ENCODE assay signal across 25 mouse cellular contexts in the genomic region with DNA sequence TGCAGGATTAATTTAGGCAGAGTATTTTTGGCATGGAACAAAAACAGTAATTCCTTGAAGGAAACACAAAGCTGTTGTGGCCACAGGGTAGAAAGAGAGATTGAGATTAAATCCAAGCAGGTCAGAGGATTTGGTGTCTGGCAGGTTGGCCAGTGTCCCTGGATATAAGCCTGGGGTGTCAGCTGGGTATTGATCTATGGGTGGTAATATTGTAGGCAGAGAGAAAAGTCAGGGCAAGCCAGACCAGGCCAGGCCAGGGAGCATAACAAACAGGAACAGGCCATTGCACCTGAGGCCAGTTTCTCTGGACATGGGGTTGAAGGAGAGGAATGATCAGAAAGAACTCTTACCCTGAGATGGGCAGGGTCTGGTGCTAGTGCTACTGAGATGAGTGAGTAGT.
A peak's percentile ranks its signal among the peaks of the same experiment; 100 is the strongest.
DNase-seq lines count a peak whose midpoint lies in the region; ATAC-seq and TF ChIP-seq lines count a peak whose summit lies in the region.
"Had no signal": no experiment of that assay in that cellular context is flagged by ENCODE, and none has a peak within 500 bp of the region (broad histone marks: within the 10 kb centered on the region; RNA-seq: fewer than 3 reads in every experiment).

No protein-coding gene starts in this region.

- no peak overlapping the region for H3K4me3 ChIP-seq in spleen, adult 2 months (ENCODE audit: extremely low read depth, insufficient read depth, insufficient read length)
- no peak overlapping the region for H3K4me3 ChIP-seq in liver, postnatal 0 days (ENCODE audit: low read depth, low read length)
- H3K4me3 ChIP-seq: forebrain, embryonic 13.5 days; heart, embryonic 12.5 days; hindbrain, embryonic 10.5 days; layer of hippocampus, adult 2 months; limb, embryonic 13.5 days; midbrain, embryonic 13.5 days had no signal

- peaks cover 15% of the 10 kb centered on the region for H3K4me1 ChIP-seq in spleen, adult 2 months (ENCODE audit: control insufficient read depth, insufficient read depth, insufficient read length)
- H3K4me1 ChIP-seq in liver, postnatal 0 days (ENCODE audit: insufficient read depth), result peaks cover 46% of the 10 kb centered on the region
- H3K4me1 ChIP-seq: forebrain, embryonic 13.5 days had no signal

- no peak for TF ChIP-seq EP300 in liver, postnatal 0 days (IDR thresholded peaks at IDR 0.05; ENCODE audit: low read depth)

- peak; percentile 84 for DNase-seq in heart, adult 11 months
- no peak for DNase-seq in heart, postnatal 14 days
- no peak for DNase-seq in spleen, adult 2 months (ENCODE audit: low read depth in 1 of 2, low spot score in 2 of 2)
- no peak for DNase-seq in spleen, postnatal 10 days (ENCODE audit: low spot score in 2 of 2)
- DNase-seq in liver, postnatal 0 days, result peak; percentile 44
- no peak for DNase-seq in testis, postnatal 14 days (ENCODE audit: low spot score)
- DNase-seq in embryo, embryonic 10 days (ENCODE audit: low spot score), result no peak
- DNase-seq: adrenal gland, adult 8-10 months; cerebellum, adult 11-12 months; cerebellum, adult 9-11 months; gastrocnemius, postnatal 14 days; kidney, adult 2 months; kidney, postnatal 36 days; lung, adult 18-20 months; lung, postnatal 4 days; right cerebral cortex, postnatal 14 days; thymus, adult 18-20 months had no signal

- peak; percentile 52 for ATAC-seq in liver, postnatal 0 days
- ATAC-seq: forebrain, embryonic 13.5 days; hindbrain, embryonic 16.5 days; lung, postnatal 0 days; midbrain, embryonic 13.5 days had no signal

- no peak overlapping the region; the same call in 1 of the 2 replicates for H3K9ac ChIP-seq in liver, postnatal 0 days (replicated peaks)
- H3K9ac ChIP-seq: forebrain, embryonic 13.5 days; heart, embryonic 12.5 days; limb, embryonic 13.5 days; midbrain, embryonic 13.5 days had no signal

- TF ChIP-seq POLR2A in spleen, adult 2 months (IDR thresholded peaks at IDR 0.05; ENCODE audit: low read depth, low read length), result no peak

- 0 out of 2 replicates have a peak overlapping the region, but pooled peaks have one; percentile 39 for H3K27ac ChIP-seq in spleen, adult 2 months (ENCODE audit: insufficient read depth, low read length)
- peak overlapping the region; percentile 82 for H3K27ac ChIP-seq in liver, postnatal 0 days (ENCODE audit: low read depth)
- H3K27ac ChIP-seq: forebrain, embryonic 13.5 days; hindbrain, embryonic 10.5 days; layer of hippocampus, adult 2 months; limb, embryonic 13.5 days; midbrain, embryonic 13.5 days had no signal

- H3K9me3 ChIP-seq in liver, postnatal 0 days (ENCODE audit: low read length), result no peaks in the 10 kb centered on the region
- H3K9me3 ChIP-seq: forebrain, embryonic 13.5 days; heart, embryonic 12.5 days; hindbrain, embryonic 10.5 days; limb, embryonic 13.5 days; midbrain, embryonic 13.5 days had no signal

- H3K36me3 ChIP-seq in spleen, adult 2 months (ENCODE audit: control insufficient read depth, insufficient read depth, low read length), result no peaks in the 10 kb centered on the region
- H3K36me3 ChIP-seq in liver, postnatal 0 days (replicated peaks; ENCODE audit: insufficient read depth, low read length), result no peaks in the 10 kb centered on the region
- H3K36me3 ChIP-seq: heart, embryonic 12.5 days; hindbrain, embryonic 10.5 days; limb, embryonic 13.5 days; midbrain, embryonic 13.5 days had no signal

- no peak for TF ChIP-seq CTCF in spleen, adult 2 months (IDR thresholded peaks at IDR 0.05; ENCODE audit: extremely low read depth, insufficient read depth, insufficient read length, insufficient replicate concordance)
- TF ChIP-seq CTCF in liver, postnatal 0 days (IDR thresholded peaks at IDR 0.05; ENCODE audit: low read depth), result no peak

- no peak overlapping the region for H3K4me2 ChIP-seq in liver, postnatal 0 days (ENCODE audit: low read depth, low read length)
- H3K4me2 ChIP-seq: forebrain, embryonic 13.5 days; limb, embryonic 13.5 days; midbrain, embryonic 13.5 days had no signal

- intact Hi-C loops in heart, postnatal 14 days (cut with DNase I), result no loop called here

- no peaks in the 10 kb centered on the region for H3K27me3 ChIP-seq in spleen, adult 2 months (ENCODE audit: control insufficient read depth, insufficient read depth, low read length)
- no peaks in the 10 kb centered on the region for H3K27me3 ChIP-seq in liver, postnatal 0 days (ENCODE audit: insufficient read depth, low read length)
- H3K27me3 ChIP-seq: forebrain, embryonic 13.5 days; heart, embryonic 12.5 days; limb, embryonic 13.5 days; midbrain, embryonic 13.5 days had no signal

Comparison
In these comparisons a context has a peak if more than half of its experiments do, and no peak if none do; other contexts are left out.
1. DNase-seq: peak in heart, adult 11 months (single experiment) and liver, postnatal 0 days (single experiment); none in heart, postnatal 14 days (0 of 2), spleen, adult 2 months (0 of 2), spleen, postnatal 10 days (0 of 2), testis, postnatal 14 days (single experiment) and embryo, embryonic 10 days (single experiment).